Comparison of ENCODE assay signal across 9 mouse cellular contexts in the genomic region with DNA sequence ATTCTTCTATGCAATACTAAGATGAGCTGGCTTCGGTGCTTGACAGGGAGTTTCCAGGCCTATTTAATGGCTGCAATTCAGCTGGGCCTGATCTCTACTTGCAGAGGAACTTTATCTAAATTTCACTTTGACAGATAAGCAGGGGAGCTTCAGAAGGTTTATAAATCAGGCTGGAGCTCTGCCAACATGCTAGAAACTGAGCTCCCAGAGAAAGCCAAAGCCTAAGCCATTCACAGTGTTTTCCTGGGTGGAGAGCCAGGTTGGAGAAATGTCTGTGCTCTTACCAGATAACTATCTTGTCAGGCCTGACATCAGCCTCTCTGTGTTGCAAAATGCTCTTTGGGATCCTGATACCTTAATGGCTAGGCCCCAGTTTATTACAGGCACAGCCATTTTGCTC. TPM values are rescaled to one million over a fixed set of nuclear protein-coding genes. Genes with fewer than 3 reads are reported as not detected.
A peak's percentile ranks its signal among the peaks of the same experiment; 100 is the strongest.
DNase-seq lines count a peak whose midpoint lies in the region; ATAC-seq lines count a peak whose summit lies in the region.
"Had no signal": no experiment of that assay in that cellular context is flagged by ENCODE, and none has a peak within 500 bp of the region (broad histone marks: within the 10 kb centered on the region; RNA-seq: fewer than 3 reads in every experiment).

No protein-coding gene starts in this region.

- no peak overlapping the region for H3K9ac ChIP-seq in stomach, embryonic 15.5 days
- H3K9ac ChIP-seq: liver, embryonic 15.5 days had no signal

- H3K4me1 ChIP-seq in stomach, embryonic 15.5 days = peaks cover 15% of the 10 kb centered on the region
- H3K4me1 ChIP-seq: liver, embryonic 15.5 days had no signal

- no peaks in the 10 kb centered on the region for H3K27me3 ChIP-seq in stomach, embryonic 15.5 days (replicated peaks)
- H3K27me3 ChIP-seq: liver, embryonic 15.5 days had no signal

- peak overlapping the region; percentile 33; the same call in 1 of the 2 replicates for H3K4me2 ChIP-seq in stomach, embryonic 15.5 days
- H3K4me2 ChIP-seq: liver, embryonic 15.5 days had no signal

- peak overlapping the region; percentile 93 for H3K27ac ChIP-seq in stomach, embryonic 15.5 days
- H3K27ac ChIP-seq: liver, embryonic 15.5 days had no signal

- H3K36me3 ChIP-seq in stomach, embryonic 15.5 days = no peaks in the 10 kb centered on the region
- H3K36me3 ChIP-seq: liver, embryonic 15.5 days had no signal

- no peak overlapping the region for H3K4me3 ChIP-seq in stomach, embryonic 15.5 days (replicated peaks)
- H3K4me3 ChIP-seq: liver, embryonic 15.5 days had no signal

- no peak for ATAC-seq in stomach, embryonic 15.5 days (ENCODE audit: insufficient read depth, low FRiP score, low read depth)

- peak; percentile 7 for DNase-seq in right cerebral cortex, postnatal 14 days
- DNase-seq in right cerebral cortex, adult 18-20 months = no peak
- DNase-seq in heart, adult 18-20 months = peak; percentile 42 to 65
- peak; percentile 19 for DNase-seq in kidney, adult 9 months
- no peak for DNase-seq in natural killer cell, adult 2 months (ENCODE audit: low spot score in 2 of 2)
- DNase-seq in cerebellum, adult 11-12 months = no peak
- DNase-seq in layer of hippocampus, postnatal 14 days (ENCODE audit: low spot score in 2 of 2) = no peak

- H3K9me3 ChIP-seq in stomach, embryonic 15.5 days = no peaks in the 10 kb centered on the region
- H3K9me3 ChIP-seq: liver, embryonic 15.5 days had no signal

- WGBS in stomach, embryonic 15.5 days = 16% methylated on average over 1 of the region's 1 CpGs

RNA-seq across cellular contexts. Expression of gene Gas1, which starts 48.6 kb away (rescaled TPM):
- total RNA-seq in heart, adult 18-20 months (2021) = 10 to 100 TPM; 23.9 to 26.0 TPM
- 98.6 and 104 TPM in 2 replicates for polyA plus RNA-seq in stomach, embryonic 15.5 days (2015; fragmentation: Nextera tagmentation; extraction: Ambion mirVana)
- total RNA-seq in layer of hippocampus, postnatal 14 days (2021) = 10 to 100 TPM; 11.5 to 11.8 TPM

Comparison
In these comparisons a context has a peak if more than half of its experiments do, and no peak if none do; other contexts are left out.
1. DNase-seq: peak in right cerebral cortex, postnatal 14 days (single experiment), heart, adult 18-20 months (2 of 2) and kidney, adult 9 months (single experiment); none in right cerebral cortex, adult 18-20 months (single experiment), natural killer cell, adult 2 months (0 of 2), cerebellum, adult 11-12 months (single experiment) and layer of hippocampus, postnatal 14 days (0 of 2).